Mouse (Mus musculus): Measurements from ENCODE around the gene Heatr5a.

Heatr5a gene

DNA sequence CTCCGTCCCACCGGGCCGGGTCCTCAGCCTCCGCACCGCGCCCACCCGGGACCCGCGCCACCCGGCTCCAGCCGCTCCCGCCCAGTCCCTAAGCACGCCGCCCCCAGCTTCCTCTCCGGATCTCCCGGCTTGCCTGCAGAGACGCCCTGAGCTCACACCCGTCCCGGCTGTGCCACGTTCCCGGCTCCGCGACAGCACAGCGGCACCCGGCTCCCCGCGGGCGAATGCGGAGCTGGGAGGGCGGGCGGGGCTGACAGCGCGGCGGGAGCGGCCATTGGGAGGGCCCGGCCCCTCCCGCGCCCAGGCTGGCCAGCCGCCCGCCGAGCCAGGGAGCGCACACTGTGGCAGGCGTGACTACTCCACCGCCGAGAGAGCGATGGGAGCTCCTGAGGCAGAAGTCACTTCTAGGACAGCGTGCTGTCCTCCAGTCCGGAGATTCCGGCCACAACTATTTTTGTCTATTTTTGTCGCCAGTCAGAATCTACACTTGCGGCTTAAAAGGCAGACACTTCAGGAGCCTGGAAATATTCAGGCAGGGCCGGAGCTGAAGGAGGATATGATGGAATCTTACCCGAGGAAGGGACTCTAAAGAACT lies at the start of gene Heatr5a:
TSS of gene Heatr5a (minus strand) at position 252 of the 595 bp plus-strand sequence.
- peak; percentile 87 for DNase-seq

DNA sequence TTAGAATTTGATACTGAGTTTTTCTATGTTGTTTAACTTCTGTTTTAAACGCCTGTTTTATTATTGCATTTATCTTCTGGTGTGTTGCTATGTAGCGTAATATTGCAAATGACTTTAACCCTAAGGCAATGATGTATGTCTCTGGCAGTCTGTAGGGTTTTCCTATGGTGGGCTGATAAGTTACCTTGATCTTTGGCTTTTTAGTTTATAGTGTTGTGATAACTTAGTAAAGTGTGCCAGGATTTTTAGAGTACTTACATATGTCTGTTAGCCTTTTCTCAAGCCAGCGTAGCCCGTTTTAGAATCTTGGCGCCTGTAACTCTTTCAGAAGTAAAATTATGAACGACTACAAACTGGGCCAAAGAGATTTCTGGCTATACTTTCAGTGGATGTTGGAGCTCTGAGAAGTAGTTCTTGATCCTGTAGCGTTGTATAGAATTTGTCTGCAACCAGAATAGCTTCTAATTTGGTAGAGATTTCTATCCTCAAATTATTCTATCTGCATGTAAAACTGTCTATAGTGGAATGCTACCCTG lies 43.4 kb upstream of the Heatr5a start:
- no peak for DNase-seq

DNA sequence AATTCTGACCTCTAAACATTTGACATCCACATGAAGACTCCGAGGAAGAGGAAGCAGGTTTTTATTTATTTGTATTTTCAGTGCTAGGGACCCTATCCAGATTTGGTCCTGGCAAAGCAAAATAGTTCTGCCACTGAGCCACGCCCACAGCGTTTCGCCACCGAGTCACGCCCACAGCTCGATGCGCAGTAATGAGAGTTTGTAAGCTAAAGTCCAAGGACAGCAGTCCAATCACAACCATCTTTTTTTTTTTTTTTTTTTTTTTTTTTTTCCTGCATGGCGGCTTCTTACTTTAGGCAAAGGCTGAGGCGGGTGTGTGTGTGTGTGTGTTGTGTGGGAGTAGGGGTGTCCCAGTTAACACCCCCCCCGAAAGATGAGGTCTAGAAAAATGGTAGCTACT lies 42.9 kb upstream of the Heatr5a start:
- no peak for DNase-seq

GRCm38 (mm10) chr12:52013274-52013673 lies 42.2 kb upstream of the Heatr5a start:
- no peak for DNase-seq

DNA sequence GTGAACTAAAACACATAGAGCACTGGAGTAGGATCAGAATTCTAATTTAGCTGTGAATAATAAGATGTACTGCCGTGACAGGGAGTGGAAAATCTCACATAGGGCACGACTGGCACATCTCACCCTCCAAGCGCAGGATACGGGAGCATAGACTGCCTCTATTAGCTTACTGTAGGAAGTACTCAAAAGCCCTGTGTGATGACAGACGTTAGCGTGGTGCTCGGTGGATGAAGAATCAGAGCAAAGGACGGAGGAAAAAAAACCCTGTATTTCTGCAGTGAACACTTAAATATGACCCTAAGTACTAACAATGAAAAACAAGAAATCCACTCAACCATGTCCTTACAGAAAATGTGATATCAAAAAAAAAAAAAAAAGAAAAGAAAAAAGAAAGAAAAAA lies 41.0 kb upstream of the Heatr5a start:
- no peak for DNase-seq

DNA sequence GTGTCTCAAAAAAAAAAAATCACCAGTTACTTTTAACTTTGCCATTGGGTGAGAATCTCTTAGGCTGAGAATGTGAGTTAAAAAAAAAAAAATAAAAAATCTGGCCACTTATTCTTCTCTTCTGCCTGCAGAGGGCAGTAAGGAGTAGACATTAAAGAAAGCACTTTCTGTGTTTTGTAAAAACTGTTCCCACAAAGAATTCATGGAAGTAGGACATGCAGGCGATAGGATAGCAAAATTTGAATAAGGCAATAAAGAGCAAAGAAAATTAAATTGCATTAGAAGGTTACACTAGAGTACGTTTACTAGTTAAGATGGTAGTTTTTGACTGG lies 39.5 kb upstream of the Heatr5a start:
- no peak for DNase-seq

DNA sequence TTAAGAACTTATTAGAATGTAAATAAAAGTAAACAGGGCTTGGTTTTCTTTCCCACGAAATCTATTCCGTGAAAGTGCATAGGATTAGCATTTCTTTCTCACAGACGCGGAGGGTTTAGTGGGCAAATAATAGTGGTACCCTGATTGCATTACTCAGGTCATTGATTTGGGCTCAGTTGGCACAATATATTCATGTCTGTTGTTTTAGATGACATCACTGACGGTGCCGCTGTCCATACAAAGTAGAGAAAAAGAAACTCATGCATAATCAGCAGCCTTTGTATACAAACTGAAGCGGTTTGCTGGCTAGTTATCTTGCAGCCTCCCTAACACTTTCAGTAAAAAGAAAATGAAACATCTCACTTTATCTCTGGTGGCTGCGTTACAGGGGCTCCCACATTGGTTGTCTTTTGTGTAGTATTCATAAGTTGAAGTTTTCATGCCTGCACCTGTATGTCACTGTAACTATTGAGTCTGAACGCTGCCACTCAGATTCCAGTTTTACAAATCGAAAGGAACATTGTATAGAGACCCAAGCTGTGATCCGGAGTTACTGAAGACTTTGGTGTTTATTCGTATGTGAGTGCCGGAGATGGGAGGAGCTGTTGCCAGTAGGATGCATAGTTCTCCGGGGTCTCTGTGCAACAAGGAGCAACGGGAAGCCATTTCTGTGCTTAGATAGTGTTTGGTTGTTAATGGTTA lies 39.0 kb upstream of the Heatr5a start:
- no peak for DNase-seq

GRCm38 (mm10) chr12:52006633-52006994 lies 35.5 kb upstream of the Heatr5a start:
- DNase-seq: no peak

- DNase-seq: peak; percentile 94
These were observed 34.9 kb upstream of the Heatr5a start, which contains the start of gene Dtd2 for GRCm38 (mm10) chr12:52005877-52006632. Dtd2 (minus strand) TSS chr12:52006501.

DNA sequence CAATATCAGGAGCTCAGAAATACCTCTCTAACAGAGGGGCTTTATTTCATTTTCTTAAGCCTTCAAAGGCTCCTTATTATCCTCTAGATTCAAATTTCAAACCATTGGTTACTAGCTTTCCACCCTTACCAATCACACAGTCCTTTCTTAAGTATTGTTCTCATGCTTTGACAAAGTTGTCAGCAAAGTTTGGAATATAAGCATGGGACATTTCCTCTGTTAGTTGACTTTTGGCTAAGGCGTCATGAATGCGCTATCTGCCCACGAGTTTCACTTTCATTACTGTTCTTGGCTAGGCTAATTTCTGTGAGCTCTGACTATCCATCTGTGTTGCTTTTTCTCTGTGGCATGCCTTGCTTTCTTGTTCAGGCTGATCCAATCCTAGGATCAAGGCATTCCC lies 31.6 kb upstream of the Heatr5a start:
- no peak for DNase-seq

DNA sequence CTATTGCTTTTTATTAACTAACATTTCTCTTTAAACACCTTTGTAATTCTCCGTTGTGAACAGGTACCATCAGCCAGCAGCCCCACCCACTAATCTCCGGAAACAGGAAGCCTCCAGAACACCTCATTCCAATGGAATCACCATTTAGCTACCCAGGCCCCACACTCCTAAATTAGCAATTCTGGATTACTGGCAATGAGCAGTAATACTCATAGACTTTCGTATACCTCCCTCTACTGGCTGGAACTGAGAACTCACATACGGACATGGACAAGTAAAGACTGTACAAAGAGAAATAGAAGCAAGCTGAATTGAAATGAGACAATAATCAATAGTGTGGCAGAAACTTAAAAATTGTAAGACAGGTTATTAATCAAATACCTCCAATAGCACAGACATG lies 30.4 kb upstream of the Heatr5a start:
- DNase-seq: peak; percentile 42

- DNase-seq: no peak
These were observed 27.3 kb upstream of the Heatr5a start for GRCm38 (mm10) chr12:51998366-51998932.

DNA sequence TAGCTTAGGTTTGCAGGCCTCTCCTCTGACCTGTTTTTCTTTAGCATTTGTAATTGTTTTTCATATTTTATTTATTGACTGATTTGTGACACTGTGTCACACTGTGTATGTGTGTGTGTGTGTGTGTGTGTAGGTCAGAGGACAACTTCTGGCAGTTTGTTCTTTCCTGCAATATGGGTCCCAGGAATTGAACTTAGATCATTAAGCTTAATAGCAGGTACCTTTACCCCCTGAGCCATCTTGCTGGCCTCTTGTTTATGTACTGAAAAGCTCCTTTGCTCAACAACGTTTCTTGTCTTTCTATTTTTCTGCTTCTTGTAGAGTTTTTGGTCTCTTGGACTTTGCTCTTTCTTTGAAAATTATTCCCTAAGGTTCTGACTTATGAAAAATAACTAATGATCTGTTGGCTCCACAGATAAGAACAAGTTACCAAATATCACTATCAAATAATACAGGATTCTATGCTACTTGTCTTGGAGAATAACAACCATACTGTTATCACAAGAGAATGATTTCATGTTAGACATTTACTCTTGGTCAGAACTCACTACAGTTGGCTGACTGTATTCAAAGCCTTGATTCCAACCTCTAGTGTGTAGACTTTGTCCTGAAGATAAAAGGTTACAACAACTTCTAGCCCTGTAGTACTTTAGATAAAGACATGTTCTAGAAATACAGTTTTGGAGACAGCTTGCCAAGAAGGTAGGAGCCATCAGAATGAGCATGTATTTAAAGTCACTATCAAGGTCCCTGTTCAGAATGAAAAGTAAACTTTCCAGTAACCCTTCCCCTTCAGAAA lies 24.8 kb upstream of the Heatr5a start:
- DNase-seq: no peak

DNA sequence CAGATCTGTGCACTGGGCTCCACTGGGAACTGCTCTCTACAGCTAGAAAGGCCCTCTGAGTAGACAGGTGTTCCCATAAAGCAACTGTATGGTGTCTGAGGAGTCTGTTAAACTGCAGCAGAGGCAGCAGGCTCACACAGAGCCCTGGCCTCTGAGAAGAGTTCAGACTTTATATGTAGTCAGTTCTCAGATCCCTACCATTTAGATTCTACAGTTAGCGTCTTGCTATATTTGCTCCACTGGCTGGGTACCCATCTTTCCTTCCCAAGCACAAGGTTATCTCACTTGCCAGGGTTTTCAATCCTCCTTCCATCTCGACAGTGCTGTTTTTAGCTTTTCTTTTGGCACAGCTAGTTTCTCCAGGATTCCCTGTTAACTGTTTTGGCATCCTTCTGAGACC lies 19.5 kb upstream of the Heatr5a start:
- no peak for DNase-seq

- no peak for DNase-seq
These were observed 17.4 kb upstream of the Heatr5a start for GRCm38 (mm10) chr12:51988536-51988935.

GRCm38 (mm10) chr12:51985826-51986225 lies 14.7 kb upstream of the Heatr5a start:
- DNase-seq: no peak

DNA sequence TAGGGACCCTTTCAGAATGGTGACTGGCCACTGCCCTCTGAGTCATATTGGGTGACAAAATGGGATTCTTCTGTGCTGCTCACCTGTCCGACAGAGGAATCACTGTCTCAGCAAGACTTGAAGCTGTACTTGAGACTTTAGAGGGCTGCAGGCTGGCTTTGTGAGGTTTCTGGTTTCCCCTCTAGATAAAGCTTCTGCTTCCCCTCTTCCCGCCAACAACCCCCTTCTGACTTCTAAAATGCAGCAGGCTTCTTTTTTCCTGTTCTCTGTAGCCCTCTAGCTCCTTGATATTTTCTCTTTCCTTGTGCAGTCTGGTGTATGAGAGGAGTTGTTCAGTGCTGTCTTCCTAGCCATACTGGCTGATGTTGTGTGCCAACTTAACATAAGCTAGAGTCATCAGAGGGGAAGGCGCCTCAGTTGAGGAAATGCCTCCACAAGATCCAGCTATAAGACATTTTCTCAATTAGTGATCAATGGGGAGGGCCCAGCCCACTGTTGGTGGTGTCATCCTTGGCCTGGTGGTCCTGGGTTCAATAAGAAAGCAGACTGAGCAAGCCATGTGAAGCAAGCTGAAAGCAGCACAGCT lies 14.1 kb upstream of the Heatr5a start:
- DNase-seq: no peak

DNA sequence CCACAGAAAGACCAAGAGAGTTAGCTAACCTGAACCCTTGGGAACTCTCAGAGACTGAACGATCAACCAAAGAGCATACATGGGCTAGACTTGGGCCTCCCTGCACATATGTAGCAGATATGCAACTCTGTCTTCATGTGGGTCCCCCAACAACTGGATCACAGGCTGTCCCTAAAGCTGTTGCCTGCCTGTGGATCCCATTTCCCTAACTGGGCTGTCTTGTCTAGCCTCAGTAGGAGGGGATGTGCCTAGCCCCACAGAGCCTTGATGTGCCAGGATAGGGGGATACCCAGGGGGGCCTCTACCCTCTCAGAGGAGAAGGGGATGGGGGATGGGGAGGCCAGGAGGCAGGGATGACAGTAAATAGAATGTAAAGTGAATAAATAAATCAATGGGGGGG lies 12.5 kb upstream of the Heatr5a start:
- no peak for DNase-seq

DNA sequence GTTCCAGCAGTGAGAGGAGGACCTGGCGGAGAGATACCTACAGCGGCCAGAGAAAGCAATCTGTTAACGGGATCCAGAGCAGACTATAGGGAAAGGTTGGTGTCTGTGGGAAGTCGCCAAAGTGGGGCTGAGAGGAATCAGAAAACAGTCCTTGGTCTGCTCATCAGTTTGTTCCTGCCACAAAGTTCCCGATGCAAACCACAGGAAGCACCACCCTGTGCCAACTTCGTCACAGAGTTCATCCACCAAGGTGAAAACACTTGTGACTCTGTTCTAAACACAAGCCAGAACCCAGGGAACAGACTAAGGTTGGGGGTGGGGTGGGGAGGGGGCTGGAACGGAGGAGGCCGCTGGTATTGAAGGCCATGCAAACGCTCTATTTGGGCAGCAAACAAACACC lies 5.4 kb upstream of the Heatr5a start:
- DNase-seq: no peak

- DNase-seq: no peak
These were observed 3.3 kb upstream of the Heatr5a start for GRCm38 (mm10) chr12:51974381-51974780.

GRCm38 (mm10) chr12:51972269-51973065 lies 1.3 kb upstream of the Heatr5a start:
- DNase-seq: no peak

Measured in right cerebral cortex, postnatal 25 days (tissue).